Mouse (Mus musculus) left cerebral cortex, adult 11 months (tissue): ENCODE data around the gene Tiam2.

ENCODE experiments used
- DNase-seq: peaks from one replicate; pipeline ENCODE4 v3.0.0; 2022; ENCODE audit warnings: low spot score

Tiam2 gene

DNA sequence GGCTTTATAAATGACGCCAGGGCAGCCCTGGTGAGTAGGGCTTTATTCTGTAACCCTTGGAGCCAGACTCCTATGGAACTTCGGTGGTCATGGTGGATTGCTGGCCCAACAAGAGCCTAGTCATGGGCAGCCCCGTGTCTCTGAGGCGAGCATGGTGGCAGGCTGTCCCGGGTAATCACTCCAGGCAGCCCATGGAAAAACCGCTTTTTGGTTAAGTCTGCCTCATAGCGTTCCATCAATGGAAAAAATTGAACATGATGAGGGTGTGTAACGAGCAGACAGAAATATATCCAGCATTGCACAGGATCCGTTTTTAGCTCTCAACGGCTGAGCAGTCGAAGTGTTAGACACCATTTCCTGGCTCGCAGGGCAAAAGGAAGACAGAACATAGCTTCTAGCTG, 70.5 kb downstream of the Tiam2 start:
- DNase-seq, result no peak

DNA sequence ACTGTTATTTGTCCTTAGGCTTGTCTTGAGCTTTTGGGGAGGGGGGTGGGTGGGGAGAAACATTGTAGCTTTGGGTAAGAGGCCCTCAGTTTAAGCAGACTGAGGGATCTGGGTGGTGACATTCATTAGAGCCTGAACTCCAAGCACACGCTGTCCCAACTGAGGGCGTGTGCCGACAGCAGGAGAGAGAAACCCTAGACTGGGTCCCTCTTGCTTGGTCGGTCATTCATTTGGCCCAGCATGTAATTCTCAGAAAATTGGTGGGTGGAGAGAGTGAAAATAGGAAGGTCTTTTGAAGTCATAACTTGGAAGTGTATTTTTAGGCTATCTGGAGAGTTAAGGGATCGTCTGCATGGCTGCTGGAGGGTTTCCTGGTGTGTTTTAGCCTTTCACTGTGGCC, 71.5 kb downstream of the Tiam2 start:
- DNase-seq, result no peak

DNA sequence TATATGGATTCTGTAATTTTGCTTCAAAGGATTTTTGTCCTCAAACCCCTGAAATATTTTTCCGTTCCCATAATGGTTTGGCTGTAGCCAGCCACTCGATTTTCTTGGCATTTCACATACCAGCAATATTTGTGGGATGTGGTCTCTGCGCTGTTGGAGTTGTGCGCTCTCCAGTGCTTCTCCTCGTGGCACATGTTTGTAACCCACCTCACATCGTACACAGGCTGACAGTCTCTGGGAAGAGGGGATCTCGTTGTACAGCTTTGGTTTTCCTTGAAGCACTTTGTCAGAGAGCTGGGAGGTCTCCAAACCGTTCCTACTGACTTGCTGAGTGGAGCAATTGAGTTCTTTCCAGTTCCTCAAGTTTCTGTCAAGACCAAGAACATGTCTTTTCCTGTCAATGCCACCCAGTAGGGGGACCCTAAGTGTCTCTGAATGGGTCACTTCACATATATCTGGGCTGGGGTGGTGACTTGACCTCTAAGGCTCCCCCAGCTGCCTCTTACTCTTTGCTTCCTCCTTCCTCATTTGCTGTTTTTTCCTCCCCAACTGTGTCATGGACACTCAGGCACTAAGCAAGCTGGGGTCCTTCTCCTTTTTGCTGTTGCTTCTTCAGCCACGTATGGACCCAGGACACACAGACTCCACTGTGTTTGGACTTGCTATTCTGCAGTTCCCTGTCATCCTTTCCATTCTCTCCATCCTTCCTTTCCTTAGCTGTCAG, 79.1 kb downstream of the Tiam2 start:
- DNase-seq, result no peak

DNA sequence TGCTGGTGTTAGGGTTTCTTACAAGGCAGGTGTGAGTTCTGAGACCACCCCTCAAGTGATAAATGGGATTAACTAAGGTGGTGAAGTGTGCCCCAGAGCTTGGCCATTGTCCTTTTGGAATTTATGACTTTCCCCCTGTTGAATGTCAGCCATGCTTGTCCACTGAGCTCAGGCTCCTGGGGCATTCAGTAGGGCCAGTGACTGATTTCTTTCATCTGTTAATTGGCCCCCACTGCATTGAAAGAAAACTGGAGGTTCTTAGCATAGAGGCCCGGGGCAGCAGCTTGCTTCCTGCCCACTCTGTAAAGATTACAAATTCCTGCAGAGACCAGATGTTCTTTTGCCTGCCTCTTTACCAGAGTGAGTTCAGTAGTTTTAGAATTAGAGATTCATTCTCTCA, 80.7 kb downstream of the Tiam2 start:
- DNase-seq, result no peak

DNA sequence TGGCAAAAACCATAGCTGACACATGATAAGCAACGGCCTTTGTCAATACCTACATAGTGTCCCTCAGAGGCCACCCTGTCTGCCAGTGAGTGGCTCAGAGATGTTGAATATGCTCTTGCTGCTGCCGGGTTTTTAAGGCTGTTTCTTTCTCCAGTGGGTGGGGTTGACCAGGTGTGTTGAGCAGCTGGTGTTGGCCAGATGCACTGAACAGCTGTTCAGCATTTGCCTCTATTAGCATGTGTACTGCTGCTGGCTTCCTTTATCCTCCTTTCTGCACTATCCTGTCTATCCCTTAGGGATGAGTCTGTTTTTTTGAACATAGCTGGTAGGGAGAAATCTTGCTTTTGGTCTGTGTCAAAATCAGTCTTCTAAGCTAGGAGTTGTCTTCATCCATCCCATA, 83.9 kb downstream of the Tiam2 start:
- DNase-seq, result no peak

DNA sequence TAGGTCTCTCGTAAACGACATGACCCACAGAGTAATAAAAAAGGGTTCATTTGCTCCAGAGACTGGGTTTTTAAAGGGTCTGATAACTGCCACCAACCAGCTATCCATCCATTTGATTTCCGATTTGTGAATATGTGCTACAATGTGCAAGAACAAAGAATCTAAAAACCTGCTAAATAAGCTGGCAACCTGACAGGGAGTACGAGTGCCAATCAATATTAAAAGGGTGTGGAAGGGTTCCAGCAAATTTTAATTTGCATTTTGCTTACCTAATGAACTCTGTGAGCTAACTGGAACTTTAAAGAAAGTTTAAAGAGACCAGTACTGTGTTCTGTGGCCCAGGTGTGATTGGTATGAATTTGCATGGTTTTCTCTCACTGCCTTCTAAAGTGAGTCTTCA, 86.4 kb downstream of the Tiam2 start:
- DNase-seq, result no peak

DNA sequence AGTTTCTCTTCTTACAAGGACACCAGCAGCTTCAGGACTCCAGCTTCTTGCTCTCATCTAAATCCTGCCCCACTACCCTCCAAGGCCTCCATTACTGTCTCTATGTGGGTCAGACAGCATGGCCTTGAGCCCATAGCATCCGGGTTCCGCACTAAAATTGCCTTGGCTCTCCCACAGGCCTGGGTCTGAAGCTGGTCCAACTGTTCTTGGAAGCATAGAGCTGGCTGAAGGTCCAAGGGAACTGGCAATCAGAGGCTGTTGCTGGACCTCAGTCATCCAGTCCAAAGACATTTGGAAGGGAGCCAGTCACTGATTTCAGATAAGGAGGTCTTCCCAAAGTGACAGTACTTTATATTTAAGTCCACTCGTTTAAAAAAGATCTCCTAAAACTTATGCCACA, 89.2 kb downstream of the Tiam2 start:
- no peak for DNase-seq

DNA sequence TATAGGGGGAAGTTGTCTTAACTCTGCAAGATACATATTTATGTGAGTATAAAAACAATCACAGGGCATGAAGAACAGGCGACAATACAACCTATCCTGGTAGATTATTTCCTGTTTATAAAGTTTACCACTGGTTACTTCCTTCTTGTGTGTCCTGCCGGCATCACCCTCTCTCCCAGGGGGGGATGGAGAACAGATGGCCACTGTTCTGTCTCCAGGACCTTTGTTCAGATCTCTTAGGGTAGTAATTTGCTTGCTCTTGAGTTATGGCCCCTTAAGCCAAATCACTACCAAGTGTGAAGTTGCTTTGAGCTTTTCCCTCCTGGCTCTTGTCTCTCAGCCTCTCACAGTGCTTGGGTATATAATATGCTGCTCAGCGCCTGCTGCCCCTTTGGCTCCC, 90.0 kb downstream of the Tiam2 start:
- DNase-seq, result no peak

DNA sequence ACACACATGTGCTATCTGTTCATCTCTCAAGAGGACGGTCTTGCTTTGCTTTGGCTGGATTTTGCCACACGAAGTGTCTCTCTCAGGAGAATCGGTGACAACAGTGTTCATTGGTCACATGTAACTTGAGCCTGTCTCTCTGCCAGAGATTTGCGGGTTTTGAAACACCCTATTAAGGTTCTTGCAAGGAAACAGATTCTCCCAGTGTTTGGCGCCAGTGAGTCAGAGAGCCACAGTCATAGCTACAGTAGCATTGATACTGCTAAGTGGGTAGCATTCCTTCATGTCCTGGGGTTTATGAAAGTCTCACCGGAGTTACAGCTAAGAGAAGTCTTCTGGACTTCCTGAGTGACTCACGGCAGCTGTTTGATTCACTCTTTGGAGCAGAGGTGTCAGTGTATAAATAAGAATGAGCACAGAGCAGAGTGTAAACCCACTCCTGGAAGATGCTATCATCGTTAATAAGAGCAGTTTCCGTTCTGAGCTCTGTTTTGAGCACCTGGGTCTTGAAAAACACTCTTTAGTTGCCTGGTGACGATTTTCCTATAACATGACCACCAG, 93.1 kb downstream of the Tiam2 start:
- DNase-seq, result no peak

DNA sequence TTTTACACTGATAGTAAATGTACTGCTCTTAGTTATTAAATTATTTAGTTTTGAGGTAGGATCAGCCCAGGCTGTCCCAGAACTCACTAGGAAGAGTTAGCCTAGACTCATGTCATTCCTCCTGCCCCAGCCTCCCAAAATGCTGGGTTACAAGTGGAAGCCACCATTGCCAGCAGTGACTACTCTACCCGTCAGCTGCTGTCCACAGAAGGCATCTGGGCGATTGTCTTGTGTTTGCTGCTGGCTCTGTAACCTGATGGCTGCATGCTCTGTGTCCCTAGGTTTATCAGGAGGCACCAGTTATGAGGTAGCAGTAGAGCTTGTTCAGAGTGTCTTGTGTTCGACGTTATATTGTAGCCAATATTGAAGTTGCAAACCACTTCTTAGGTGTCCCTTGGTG, 93.8 kb downstream of the Tiam2 start:
- DNase-seq, result no peak

DNA sequence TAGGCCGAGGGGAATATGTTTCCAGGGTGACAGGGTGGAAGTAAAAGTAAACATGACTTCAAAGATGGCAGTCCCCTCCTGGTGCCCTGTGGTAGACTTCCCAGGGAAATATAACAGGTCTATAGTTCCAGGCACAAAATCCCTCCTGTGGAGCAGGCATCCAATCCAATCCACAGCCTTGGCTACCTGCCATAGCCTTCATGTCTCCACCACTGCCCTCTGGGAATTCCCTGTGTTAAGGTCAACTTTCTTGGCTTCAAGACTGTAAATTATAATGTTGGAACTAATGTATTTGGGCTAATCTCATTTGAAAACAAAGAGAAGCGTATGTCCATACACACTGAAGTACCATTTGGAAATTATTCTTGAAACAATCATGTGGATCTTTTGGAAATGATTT, 97.0 kb downstream of the Tiam2 start:
- no peak for DNase-seq

DNA sequence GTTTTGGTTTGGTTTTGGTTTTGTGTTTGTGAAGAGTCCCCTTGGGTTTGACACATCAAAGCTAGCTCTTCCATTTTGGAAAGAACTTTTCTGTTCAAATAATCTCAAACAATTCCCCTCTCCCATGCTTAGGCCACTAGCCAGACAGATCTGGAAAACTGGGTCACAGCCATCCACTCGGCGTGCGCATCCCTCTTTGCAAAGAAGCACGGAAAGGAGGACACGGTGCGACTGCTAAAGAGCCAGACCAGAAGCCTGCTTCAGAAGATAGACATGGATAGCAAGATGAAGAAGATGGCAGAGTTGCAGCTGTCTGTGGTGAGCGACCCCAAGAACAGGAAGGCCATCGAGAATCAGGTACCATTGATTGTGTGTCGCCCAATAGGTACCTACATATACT, 102.3 kb downstream of the Tiam2 start:
- DNase-seq, result no peak

DNA sequence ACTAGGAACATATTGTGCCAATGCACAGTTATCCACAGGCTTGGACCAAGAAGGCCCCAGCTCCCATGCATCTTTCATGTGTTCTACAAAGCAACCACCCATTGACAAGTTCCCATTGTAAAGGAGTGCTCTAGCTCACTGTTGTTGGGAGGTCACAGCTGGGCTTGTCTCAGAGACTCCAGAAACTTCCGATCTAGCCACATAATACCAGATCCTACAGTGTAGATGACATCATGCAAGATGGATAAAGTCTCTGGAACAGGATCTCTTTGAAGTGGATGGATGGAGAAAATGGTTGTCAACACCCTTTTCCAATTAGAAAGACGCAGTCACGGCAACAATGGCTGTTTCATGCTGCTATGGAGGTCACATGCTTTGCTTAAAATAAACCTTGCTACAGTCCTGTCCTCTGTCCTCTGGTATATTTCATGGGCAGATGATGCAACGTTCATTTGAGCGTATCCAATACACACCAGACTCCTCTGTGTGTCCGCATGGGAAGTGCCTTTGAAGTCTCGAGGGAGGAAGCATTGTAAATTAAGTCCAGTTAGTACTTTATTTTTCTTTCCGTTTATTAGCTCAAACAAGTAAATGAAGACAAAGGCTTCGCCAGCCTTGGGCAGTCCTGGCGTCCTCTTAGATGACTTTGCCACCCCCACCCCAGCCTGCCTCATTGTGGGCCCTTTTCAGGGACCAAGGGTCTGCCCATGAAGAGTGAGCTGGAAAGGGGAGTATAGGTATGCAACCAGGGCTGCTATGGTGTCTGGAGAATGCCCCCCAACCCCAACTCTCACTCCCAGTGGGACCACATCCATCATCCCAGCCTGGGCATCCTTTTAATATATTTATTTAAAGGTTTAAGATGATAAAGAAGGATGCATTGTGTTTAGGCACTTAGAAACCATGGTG, 106.5 kb downstream of the Tiam2 start:
- no peak for DNase-seq

DNA sequence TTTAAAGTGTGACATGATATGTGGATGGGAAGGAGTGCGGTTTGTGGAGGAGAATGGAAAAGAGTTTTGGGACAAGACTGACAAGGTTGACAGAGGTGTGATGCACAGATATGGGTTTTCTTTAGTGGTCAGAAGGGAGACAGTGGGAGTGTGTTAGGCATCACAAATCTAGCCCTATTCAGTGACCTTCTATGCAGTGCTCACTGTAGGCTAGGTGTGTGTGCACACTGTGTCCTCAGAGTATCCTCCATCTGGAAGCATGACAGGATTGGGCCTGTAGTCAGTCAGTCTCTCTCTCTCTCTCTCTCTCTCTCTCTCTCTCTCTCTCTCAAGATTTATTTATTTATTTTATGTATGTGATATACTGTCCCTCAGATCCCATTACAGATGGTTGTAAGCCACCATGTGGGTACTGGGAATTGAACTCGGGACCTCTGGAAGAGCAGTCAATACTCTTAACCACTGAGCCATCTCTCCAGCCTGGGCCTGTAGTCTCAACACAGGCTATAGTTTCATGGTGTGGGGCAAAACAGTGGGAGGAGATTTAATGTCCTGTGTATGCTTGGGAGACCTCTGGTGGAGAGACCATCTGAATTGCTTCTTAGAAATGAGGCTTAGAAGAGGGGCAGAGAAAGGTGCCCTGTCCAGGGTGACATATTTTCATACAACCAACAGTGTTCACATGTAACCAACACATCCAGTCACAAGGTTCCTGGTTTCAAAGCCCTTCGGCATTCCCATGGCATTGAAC, 107.3 kb downstream of the Tiam2 start:
- DNase-seq, result no peak

DNA sequence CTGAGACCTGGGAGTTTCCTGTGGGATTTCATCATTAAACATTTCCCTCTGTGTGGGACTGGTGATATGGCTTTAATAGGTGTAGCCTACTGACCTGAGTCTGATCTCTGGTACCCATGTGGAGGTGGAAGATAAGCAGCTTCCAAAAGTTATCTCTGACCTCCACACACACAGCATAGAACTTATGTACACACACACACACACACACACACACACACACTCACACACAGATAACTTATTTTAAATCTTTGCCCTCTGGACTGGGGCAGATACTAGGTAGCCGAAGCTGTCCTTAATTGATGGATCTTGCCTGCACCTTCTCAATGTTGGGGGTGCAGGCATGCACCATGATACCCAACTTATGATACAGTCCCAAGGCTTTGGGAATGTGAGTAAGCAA, 108.9 kb downstream of the Tiam2 start:
- DNase-seq, result no peak

DNA sequence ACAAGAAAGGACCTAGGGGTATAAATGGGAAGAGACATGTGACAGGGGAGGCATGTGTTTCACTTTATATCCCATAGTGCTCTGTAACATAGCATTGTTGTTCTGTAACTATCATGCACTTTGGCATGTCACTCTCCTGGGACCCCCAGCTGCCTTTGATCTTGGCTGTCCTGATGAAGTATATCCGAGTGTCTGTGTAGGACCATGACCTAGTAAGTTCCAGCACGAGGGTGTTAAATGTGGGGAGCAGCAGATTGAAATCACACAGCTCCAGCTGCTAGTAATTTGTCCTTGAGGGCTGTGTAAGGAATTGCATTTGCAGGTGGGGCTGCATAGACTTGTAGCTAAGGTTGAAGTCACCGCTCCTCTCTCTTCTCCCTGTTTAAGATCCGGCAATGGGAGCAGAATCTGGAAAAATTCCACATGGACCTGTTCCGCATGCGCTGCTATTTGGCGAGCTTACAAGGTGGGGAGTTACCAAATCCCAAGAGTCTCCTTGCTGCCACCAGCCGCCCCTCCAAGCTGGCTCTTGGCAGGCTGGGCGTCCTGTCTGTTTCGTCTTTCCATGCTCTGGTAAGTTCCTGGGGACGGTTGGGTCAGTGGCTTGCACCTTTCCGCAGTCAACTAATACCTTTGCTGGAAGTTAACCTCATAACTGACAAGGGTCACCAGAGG, 110.6 kb downstream of the Tiam2 start:
- no peak for DNase-seq

DNA sequence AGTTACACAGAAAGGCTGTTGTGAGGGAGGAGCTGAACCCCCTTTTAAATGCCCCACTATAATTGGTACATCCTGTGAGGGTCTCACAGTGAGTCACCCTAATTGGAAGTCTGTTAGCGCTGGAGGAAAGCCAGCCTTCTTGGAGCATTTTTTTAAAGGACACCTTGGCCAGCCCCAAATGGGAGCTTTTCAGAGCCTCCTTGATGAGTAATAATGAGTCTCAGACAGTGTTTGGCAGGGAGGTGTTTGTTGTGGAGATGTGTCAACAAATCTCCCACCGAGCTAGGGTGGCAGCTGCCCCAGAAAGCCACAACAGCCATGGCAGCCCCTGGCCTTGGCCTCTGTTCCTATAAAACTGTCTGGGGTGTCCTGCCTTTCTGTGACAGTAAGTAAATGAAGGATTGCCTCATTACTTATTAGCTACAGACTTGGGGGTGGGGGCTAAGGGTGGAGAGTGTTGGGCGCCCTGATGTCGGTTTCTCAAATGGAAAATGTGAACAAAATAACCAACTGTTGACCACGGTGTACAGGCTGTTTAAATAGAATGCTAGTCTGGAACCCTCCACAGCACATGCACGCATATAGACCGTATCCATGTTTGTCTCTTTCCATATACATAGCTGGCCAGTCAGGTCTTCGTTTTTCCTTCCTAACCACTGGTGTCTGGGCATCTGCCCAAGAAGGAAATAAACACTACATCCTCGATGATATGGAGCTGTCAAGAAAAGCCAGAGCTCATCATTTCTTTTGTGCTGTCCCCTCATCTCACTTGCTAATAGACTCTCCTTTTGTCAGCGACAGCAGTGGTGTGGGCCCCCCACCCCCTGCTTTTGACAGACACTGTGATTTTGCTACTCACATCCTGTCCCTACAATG, 116.4 kb downstream of the Tiam2 start:
- no peak for DNase-seq

DNA sequence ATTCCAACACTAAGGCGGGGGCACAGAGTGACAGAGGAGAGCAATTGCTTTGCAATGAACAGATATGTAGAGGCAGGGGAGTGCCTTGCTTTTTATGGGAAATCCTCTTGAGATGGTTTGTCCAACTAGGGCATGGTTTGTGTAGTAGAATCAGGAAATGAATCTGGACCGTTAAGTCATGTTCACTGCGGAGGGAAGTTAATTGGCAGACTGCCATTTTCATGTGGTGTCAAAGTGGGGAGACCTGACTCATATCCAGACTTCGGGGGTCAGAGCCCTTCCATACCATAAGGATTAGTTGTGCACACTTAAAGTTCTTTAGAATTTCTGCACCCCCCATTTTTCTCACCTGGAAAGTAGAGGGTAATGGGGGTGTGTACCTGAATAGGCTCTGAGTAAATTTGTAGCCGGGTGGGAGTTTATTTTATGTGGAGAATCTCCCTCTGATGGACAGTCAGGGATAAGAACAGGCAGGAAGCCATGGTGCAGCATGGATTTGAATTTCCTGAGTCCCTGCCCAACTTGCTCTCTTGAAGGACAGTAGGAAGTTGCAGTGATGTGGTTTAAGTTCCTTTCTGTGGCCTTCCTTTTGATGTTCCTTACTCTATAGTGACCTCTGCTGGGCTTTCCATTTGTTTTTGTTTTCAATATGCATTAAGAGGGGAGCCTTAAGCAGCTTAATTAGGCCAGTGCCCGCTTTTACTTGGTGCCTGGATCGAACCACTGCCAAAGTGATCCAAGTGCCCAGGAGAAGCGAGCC, 120.0 kb downstream of the Tiam2 start:
- DNase-seq, result peak; percentile 41

DNA sequence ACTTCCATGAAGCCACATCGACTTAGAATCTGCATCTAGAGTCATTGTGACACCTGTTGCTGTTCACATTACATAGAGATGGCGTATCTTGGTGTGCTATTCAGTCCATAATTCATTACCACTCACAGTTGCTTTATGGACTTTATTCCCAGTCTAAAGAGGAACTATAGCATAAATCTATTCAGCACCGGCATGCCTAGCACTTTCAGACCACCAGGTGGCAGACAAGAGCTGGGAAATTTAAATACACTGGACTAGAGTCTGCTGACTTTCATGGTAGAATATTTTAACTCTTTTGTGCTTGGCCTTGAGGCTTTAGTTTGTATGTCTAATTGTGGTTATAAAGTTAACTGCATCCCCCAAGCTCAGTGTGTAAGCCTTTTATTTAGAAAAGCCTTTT, 122.4 kb downstream of the Tiam2 start:
- peak; percentile 47 for DNase-seq

DNA sequence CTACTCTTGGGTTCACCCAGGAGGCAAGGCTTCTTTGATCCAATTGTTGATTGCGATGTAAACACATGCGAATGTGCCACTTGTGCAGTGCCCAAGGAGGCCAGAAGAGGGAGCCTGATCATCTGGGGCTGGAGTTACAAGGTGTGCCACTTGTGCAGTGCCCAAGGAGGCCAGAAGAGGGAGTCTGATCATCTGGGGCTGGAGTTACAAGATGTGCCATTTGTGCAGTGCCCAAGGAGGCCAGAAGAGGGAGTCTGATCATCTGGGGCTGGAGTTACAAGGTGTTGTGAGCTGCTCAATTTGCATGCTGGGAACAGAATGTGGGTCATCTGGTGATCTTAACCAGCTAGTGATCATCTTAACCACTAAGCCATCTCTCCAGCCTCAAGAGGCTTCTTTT, 124.7 kb downstream of the Tiam2 start:
- no peak for DNase-seq
